Mouse (Mus musculus): ENCODE measurements around the gene Camsap2. TPM values are rescaled to one million over a fixed set of nuclear protein-coding genes. Genes with fewer than 3 reads are reported as not detected.

The Camsap2 gene
- total and polyA plus RNA-seq, 3 experiments, result 7.6 to 38.3 (median 10.7) TPM

DNA sequence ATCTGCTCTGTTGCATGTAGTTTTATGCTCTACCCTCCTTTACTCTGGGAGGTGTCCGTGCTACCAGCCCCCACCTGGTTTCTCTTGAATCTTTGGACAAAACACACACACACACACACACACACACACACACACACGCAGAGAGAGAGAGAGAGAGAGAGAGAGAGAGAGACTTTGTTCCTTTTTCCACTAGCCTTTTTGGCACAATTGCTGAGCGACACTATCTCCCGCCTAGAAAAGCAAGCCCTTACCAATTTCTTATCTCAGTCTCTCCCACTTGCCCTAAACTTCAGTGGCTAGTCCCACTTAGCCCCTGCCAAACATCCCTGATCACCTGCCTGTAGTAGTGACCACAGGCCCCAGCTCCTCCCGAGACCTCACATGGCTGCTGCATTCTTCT is 101.4 kb downstream of the Camsap2 start:
- peak; percentile 9; the same call in 1 of the 2 replicates for TF ChIP-seq ETS1 (IDR thresholded peaks at IDR 0.05; ENCODE audit: low read depth, low read length)
- peak; percentile 36; the same call in 1 of the 2 replicates for TF ChIP-seq TCF12 (IDR thresholded peaks at IDR 0.05; ENCODE audit: low read depth, low read length)
- peak; percentile 98 for TF ChIP-seq JUND (IDR thresholded peaks at IDR 0.05; ENCODE audit: low read depth, low read length)
- no peak for TF ChIP-seq ZNF384 (IDR thresholded peaks at IDR 0.05; ENCODE audit: low read depth, low read length)
- TF ChIP-seq GATA1 (IDR thresholded peaks at IDR 0.05; ENCODE audit: low read depth, low read length), result peak; percentile 55
- no peak overlapping the region for H3K9ac ChIP-seq (ENCODE audit: control insufficient read depth, low read depth, low read length, poor library complexity, severe bottlenecking)
- DNase-seq (ENCODE audit: low read depth, low spot score), result peak; percentile 66
- peaks cover 0 to 11% of the 10 kb centered on the region in 2 experiments; a peak in 2 of 4 replicates for H3K4me1 ChIP-seq (ENCODE audit: control insufficient read depth in 1 of 2, insufficient read depth in 2 of 2, low read length in 2 of 2)
- H3K36me3 ChIP-seq (ENCODE audit: control insufficient read depth in 1 of 2, insufficient read depth in 2 of 2, low read length in 2 of 2), result peaks cover 0 to 3% of the 10 kb centered on the region in 2 experiments; a peak in 2 of 4 replicates
- H3K27ac ChIP-seq (ENCODE audit: control insufficient read depth, low read depth, low read length), result no peak overlapping the region
- H3K9me3 ChIP-seq (replicated peaks; ENCODE audit: insufficient read depth, low read length), result no peaks in the 10 kb centered on the region
- no peaks in the 10 kb centered on the region for H3K79me2 ChIP-seq (ENCODE audit: control insufficient read depth, insufficient read depth, low read length, poor library complexity)
- H3K4me3 ChIP-seq (ENCODE audit: control insufficient read depth in 1 of 2, insufficient read depth in 1 of 2, low read depth in 2 of 2, low read length in 2 of 2), result no peak overlapping the region
- H3K27me3 ChIP-seq (ENCODE audit: control insufficient read depth in 1 of 2, insufficient read depth in 2 of 2, low read length in 2 of 2), result no peaks in the 10 kb centered on the region

GRCm38 (mm10) chr1:136241801-136242200 is 104.1 kb downstream of the Camsap2 start:
- no peak overlapping the region for H3K9ac ChIP-seq (ENCODE audit: control insufficient read depth, low read depth, low read length, poor library complexity, severe bottlenecking)
- no peak for DNase-seq (ENCODE audit: low read depth, low spot score)

DNA sequence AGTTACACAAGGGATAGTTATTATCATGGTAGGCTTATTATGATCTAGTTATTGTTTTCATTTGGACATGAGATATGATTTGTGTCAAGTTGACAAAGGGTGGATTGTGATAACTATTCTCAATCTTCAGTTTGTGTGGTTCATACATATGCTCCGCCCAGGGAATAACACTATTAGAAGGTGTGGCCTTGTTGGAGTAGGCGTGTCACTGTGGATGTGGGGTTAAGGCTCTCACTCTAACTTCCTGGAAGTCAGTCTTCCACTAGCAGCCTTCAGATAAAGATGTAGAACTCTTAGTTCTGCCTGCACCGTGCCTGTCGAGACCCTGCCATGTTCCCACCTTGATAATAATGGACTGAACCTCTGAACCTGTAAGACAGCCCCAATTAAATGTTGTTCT is 107.4 kb downstream of the Camsap2 start:
- peak; percentile 55 for DNase-seq (ENCODE audit: low read depth, low spot score)
- Histone ChIP-seq H3K36me3 (ENCODE audit: control insufficient read depth in 1 of 2, insufficient read depth in 2 of 2, low read length in 2 of 2) (peaks cover 0 to 3% of the 10 kb centered on the region in 2 experiments; a peak in 2 of 4 replicates), H3K4me3 (ENCODE audit: control insufficient read depth in 1 of 2, insufficient read depth in 1 of 2, low read depth in 2 of 2, low read length in 2 of 2) (no peak overlapping the region), H3K9me3 (replicated peaks; ENCODE audit: insufficient read depth, low read length) (no peaks in the 10 kb centered on the region), H3K4me1 (ENCODE audit: control insufficient read depth in 1 of 2, insufficient read depth in 2 of 2, low read length in 2 of 2) (peaks cover 0 to 6% of the 10 kb centered on the region in 2 experiments; a peak in 2 of 4 replicates), H3K9ac (ENCODE audit: control insufficient read depth, low read depth, low read length, poor library complexity, severe bottlenecking) (no peak overlapping the region), H3K27ac (ENCODE audit: control insufficient read depth, low read depth, low read length) (no peak overlapping the region), H3K79me2 (ENCODE audit: control insufficient read depth, insufficient read depth, low read length, poor library complexity) (no peaks in the 10 kb centered on the region), H3K27me3 (ENCODE audit: control insufficient read depth in 1 of 2, insufficient read depth in 2 of 2, low read length in 2 of 2) (no peaks in the 10 kb centered on the region)
- TF ChIP-seq GABPA (IDR thresholded peaks at IDR 0.05; ENCODE audit: low read depth, low read length), result no peak
- TF ChIP-seq MAX (IDR thresholded peaks at IDR 0.05; ENCODE audit: low read length), result peak; percentile 14; the same call in 1 of the 2 replicates
- TF ChIP-seq NRF1 (IDR thresholded peaks at IDR 0.05; ENCODE audit: insufficient read depth, low read depth, low read length, poor library complexity, severe bottlenecking), result no peak
- TF ChIP-seq POLR2A (IDR thresholded peaks at IDR 0.05; ENCODE audit: control insufficient read depth in 1 of 2, insufficient read depth in 1 of 2, low read depth in 1 of 2, low read length in 2 of 2, poor library complexity in 1 of 2), result peak in 1 of 2 experiments; percentile 28; a peak in 1 of 4 replicates
- no peak for TF ChIP-seq POLR2AphosphoS5 (IDR thresholded peaks at IDR 0.05; ENCODE audit: borderline replicate concordance, low read depth, low read length)
- no peak for TF ChIP-seq USF1 (IDR thresholded peaks at IDR 0.05; ENCODE audit: low read depth, low read length)

More at GRCm38 (mm10) chr1:136241801-136242200, 104.1 kb downstream of the Camsap2 start:
- Histone ChIP-seq H3K27ac (ENCODE audit: control insufficient read depth, low read depth, low read length) (no peak overlapping the region), H3K4me1 (ENCODE audit: control insufficient read depth in 1 of 2, insufficient read depth in 2 of 2, low read length in 2 of 2) (peaks cover 0 to 16% of the 10 kb centered on the region in 2 experiments; a peak in 3 of 4 replicates), H3K79me2 (ENCODE audit: control insufficient read depth, insufficient read depth, low read length, poor library complexity) (no peaks in the 10 kb centered on the region), H3K9me3 (replicated peaks; ENCODE audit: insufficient read depth, low read length) (no peaks in the 10 kb centered on the region), H3K36me3 (ENCODE audit: control insufficient read depth in 1 of 2, insufficient read depth in 2 of 2, low read length in 2 of 2) (peaks cover 0 to 3% of the 10 kb centered on the region in 2 experiments; a peak in 2 of 4 replicates), H3K27me3 (ENCODE audit: control insufficient read depth in 1 of 2, insufficient read depth in 2 of 2, low read length in 2 of 2) (no peaks in the 10 kb centered on the region), H3K4me3 (ENCODE audit: control insufficient read depth in 1 of 2, insufficient read depth in 1 of 2, low read depth in 2 of 2, low read length in 2 of 2) (no peak overlapping the region)
- TF ChIP-seq ZC3H11A (IDR thresholded peaks at IDR 0.05; ENCODE audit: low read depth, low read length) (no peak), BHLHE40 (IDR thresholded peaks at IDR 0.05; ENCODE audit: borderline replicate concordance, low read depth, low read length) (no peak)

All from MEL (cell line).